Comparison of ENCODE assay signal across 9 mouse cellular contexts in the genomic region with DNA sequence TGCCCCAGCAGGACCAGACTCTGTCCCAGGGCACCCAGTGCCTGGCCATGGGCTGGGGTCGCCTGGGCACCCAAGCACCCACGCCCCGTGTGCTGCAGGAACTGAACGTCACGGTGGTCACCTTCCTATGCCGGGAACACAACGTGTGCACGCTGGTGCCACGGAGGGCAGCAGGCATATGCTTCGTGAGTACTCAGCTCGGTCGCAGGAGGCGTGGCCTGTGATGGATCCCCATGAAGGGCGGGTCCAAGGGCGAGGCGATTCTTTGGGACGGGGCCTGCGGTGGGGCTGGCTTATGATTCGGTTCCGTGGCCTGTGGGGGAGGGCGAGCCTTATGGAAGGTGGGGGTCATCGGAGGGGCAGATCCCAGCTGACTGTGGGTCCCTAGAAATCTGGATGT. TPM values are rescaled to one million over a fixed set of nuclear protein-coding genes. Genes with fewer than 3 reads are reported as not detected.
DNase-seq lines count a peak whose midpoint lies in the region; ATAC-seq and TF ChIP-seq lines count a peak whose summit lies in the region.
"Had no signal": no experiment of that assay in that cellular context is flagged by ENCODE, and none has a peak within 500 bp of the region (broad histone marks: within the 10 kb centered on the region; RNA-seq: fewer than 3 reads in every experiment).

No protein-coding gene starts in this region.

- TF ChIP-seq POLR2A in bone marrow, adult 2 months (IDR thresholded peaks at IDR 0.05; ENCODE audit: borderline replicate concordance, control insufficient read depth, low read depth, low read length): peak; percentile 59; the same call in 1 of the 2 replicates

- H3K27me3 ChIP-seq in hindbrain, embryonic 12.5 days: peaks cover 43% of the 10 kb centered on the region

- TF ChIP-seq CTCF in bone marrow, adult 2 months (IDR thresholded peaks at IDR 0.05; ENCODE audit: control insufficient read depth, insufficient read depth, low read length): no peak

- peaks cover 12% of the 10 kb centered on the region; the same call in 1 of the 2 replicates for H3K4me1 ChIP-seq in bone marrow, adult 2 months (ENCODE audit: control insufficient read depth, insufficient read depth, low read length)
- H3K4me1 ChIP-seq in hindbrain, embryonic 12.5 days: peaks cover 18% of the 10 kb centered on the region

- peak; percentile 55 for DNase-seq in embryo, embryonic 10 days (ENCODE audit: low spot score)
- no peak for DNase-seq in embryo, embryonic 9.5 days (ENCODE audit: extremely low spot score)
- peak; percentile 38 for DNase-seq in lung, postnatal 14 days
- DNase-seq in MN1 (ENCODE audit: low spot score): no peak
- no peak for DNase-seq in left cerebral cortex, postnatal 25 days (ENCODE audit: low spot score in 2 of 2)
- DNase-seq in gastrocnemius, postnatal 14 days: no peak

- under 1% methylated on average over 22 of the region's 22 CpGs for WGBS in bone marrow, adult 2 months
- 9% methylated on average over 22 of the region's 22 CpGs for WGBS in hindbrain, embryonic 12.5 days

- peak overlapping the region; percentile 58 for H3K4me3 ChIP-seq in bone marrow, adult 2 months (replicated peaks; ENCODE audit: control insufficient read depth, low read depth, low read length)
- H3K4me3 ChIP-seq in hindbrain, embryonic 12.5 days: peak overlapping the region; percentile 10

- H3K9ac ChIP-seq in hindbrain, embryonic 12.5 days: peak overlapping the region; percentile 35; the same call in 1 of the 2 replicates

- H3K4me2 ChIP-seq in hindbrain, embryonic 12.5 days (replicated peaks): peak overlapping the region; percentile 43

- H3K36me3 ChIP-seq in hindbrain, embryonic 12.5 days: no peaks in the 10 kb centered on the region

- intact Hi-C loops in left cerebral cortex, postnatal 25 days (cut with DNase I): loop anchor here (2.0 to 5.0 kb wide), 2 partner anchors 43 to 45 kb away; no protein-coding TSS in a partner anchor
- intact Hi-C loops in gastrocnemius, postnatal 14 days (cut with DNase I; ENCODE audit: low total_unique reads): loop anchor here (5.0 kb wide), 2 partner anchors 35 to 50 kb away; a partner anchor contains a TSS

- H3K27ac ChIP-seq in bone marrow, adult 2 months (ENCODE audit: control insufficient read depth, insufficient read depth, low read depth, low read length, poor library complexity): peak overlapping the region; percentile 36
- H3K27ac ChIP-seq in hindbrain, embryonic 12.5 days: no peak overlapping the region

- no peak for ATAC-seq in hindbrain, embryonic 12.5 days (ENCODE audit: low FRiP score)

- no peaks in the 10 kb centered on the region for H3K9me3 ChIP-seq in hindbrain, embryonic 12.5 days (replicated peaks)

RNA-seq across cellular contexts. Expression of a gene that starts 4.1 kb away (rescaled TPM):
- 102 and 162 TPM in 2 replicates for polyA plus RNA-seq in bone marrow, adult 2 months (2011; ENCODE audit: insufficient read depth, insufficient read length, low replicate concordance, missing spikeins)
- polyA plus RNA-seq in hindbrain, embryonic 12.5 days (2016; fragmentation: Nextera tagmentation; extraction: Ambion mirVana): 0.56 TPM in 1 of 2 replicates, not detected in the other
- total RNA-seq in left cerebral cortex, postnatal 25 days (2021): not detected
- not detected for total RNA-seq in gastrocnemius, postnatal 14 days (2021)
- polyA plus RNA-seq: cortical plate, adult 2 months had no signal

RNA-seq across cellular contexts. Expression of a gene that starts 7.5 kb away (rescaled TPM):
- polyA plus RNA-seq in bone marrow, adult 2 months (2011; ENCODE audit: insufficient read depth, insufficient read length, low replicate concordance, missing spikeins): 16.4 and 32.4 TPM in 2 replicates
- 289 and 290 TPM in 2 replicates for polyA plus RNA-seq in hindbrain, embryonic 12.5 days (2016; fragmentation: Nextera tagmentation; extraction: Ambion mirVana)
- 10 to 100 TPM; 51.1 to 53.3 TPM for total RNA-seq in left cerebral cortex, postnatal 25 days (2021)
- total RNA-seq in gastrocnemius, postnatal 14 days (2021): under 1 TPM; 0.09 to 0.29 TPM

RNA-seq across cellular contexts. Expression of a gene that starts 7.7 kb away (rescaled TPM):
- 143 and 259 TPM in 2 replicates for polyA plus RNA-seq in bone marrow, adult 2 months (2011; ENCODE audit: insufficient read depth, insufficient read length, low replicate concordance, missing spikeins)
- polyA plus RNA-seq in hindbrain, embryonic 12.5 days (2016; fragmentation: Nextera tagmentation; extraction: Ambion mirVana): 11.8 and 14.1 TPM in 2 replicates
- 1 to 10 TPM; 1.4 to 2.4 TPM for total RNA-seq in left cerebral cortex, postnatal 25 days (2021)
- total RNA-seq in gastrocnemius, postnatal 14 days (2021): not detected

RNA-seq across cellular contexts. Expression of a gene that starts 8.7 kb away (rescaled TPM):
- 20.0 TPM in 1 of 2 replicates, not detected in the other for polyA plus RNA-seq in bone marrow, adult 2 months (2011; ENCODE audit: insufficient read depth, insufficient read length, low replicate concordance, missing spikeins)
- polyA plus RNA-seq in hindbrain, embryonic 12.5 days (2016; fragmentation: Nextera tagmentation; extraction: Ambion mirVana): not detected in 2 replicates
- not detected for total RNA-seq in left cerebral cortex, postnatal 25 days (2021)
- total RNA-seq in gastrocnemius, postnatal 14 days (2021): 10 to 100 TPM in 1 of 2 experiments, 1 to 10 TPM in 1; 3.6 to 16.6 TPM

RNA-seq across cellular contexts. Expression of a gene that starts 26.7 kb away (rescaled TPM):
- polyA plus RNA-seq in bone marrow, adult 2 months (2011; ENCODE audit: insufficient read depth, insufficient read length, low replicate concordance, missing spikeins): 12.3 and 19.2 TPM in 2 replicates
- polyA plus RNA-seq in hindbrain, embryonic 12.5 days (2016; fragmentation: Nextera tagmentation; extraction: Ambion mirVana): 63.3 and 70.0 TPM in 2 replicates
- 10 to 100 TPM; 57.5 to 59.8 TPM for total RNA-seq in left cerebral cortex, postnatal 25 days (2021)
- total RNA-seq in gastrocnemius, postnatal 14 days (2021): 10 to 100 TPM; 37.7 to 38.1 TPM

Comparison
In these comparisons a context has a peak if more than half of its experiments do, and no peak if none do; other contexts are left out.
1. DNase-seq: peak in embryo, embryonic 10 days (single experiment) and lung, postnatal 14 days (single experiment); none in embryo, embryonic 9.5 days (single experiment), MN1 (single experiment), left cerebral cortex, postnatal 25 days (0 of 2) and gastrocnemius, postnatal 14 days (single experiment).
2. RNA of a gene that starts 7.5 kb away (total RNA-seq): 51.1 to 53.3 TPM in left cerebral cortex, postnatal 25 days; 0.09 to 0.29 TPM in gastrocnemius, postnatal 14 days; every median in the first group is over 10 times any median in the second.